Mouse (Mus musculus) ovary, postnatal 14 days (tissue): Measurements from ENCODE around the gene Cmtm2a.
"Not testable (repeated sequence)": the region's sequence is repeated elsewhere in the genome, so short reads cannot be mapped to it uniquely, and the experiment has no call there.

ENCODE experiments used
- DNase-seq: peaks from one replicate; pipeline ENCODE4 v3.0.0; 2022; ENCODE audit warnings: low spot score

The Cmtm2a gene

DNA sequence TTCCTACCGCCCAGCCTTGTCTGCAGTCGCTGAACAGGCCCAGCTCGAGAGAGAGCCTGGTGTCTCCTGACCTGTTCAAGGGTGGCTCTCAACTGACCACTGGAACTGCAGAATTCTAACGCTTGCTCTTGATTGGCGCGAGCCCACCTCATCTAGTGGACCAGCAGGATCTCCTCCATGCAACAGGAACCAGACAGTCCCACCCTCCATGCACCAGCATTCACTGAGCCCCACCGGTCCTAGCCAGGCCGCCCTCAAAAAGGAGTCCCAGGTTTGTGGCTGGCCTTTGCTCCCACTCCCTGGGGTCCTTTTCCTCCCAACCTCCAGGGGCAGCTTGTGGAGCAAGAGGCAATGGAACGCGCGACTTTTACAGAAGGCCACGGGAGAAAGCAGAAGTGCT is at the start of gene Cmtm2a:
Gene Cmtm2a, minus strand, starts transcription at position 101 of the 400 bp plus-strand sequence.
- not testable (repeated sequence) for DNase-seq

DNA sequence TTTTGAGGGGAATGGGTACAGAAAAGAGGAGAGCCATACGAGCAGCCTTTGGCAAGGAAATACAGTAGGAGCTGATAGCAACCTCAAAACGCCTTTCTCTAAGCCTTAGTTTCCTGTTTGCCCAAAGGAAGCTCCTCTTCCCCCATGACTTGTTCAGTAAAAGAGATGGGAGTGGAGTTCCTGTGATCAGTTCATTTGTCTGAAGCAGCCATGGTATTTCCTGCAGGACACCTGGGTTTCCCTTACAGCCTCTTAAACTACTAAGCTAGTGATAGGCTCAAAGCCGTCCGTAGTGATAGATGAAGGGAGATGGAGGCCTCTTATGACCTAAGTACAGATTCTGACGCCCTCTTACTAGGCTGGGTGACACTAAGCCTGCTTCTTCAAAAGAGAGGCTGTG is 49.4 kb upstream of the Cmtm2a start:
- no peak for DNase-seq

DNA sequence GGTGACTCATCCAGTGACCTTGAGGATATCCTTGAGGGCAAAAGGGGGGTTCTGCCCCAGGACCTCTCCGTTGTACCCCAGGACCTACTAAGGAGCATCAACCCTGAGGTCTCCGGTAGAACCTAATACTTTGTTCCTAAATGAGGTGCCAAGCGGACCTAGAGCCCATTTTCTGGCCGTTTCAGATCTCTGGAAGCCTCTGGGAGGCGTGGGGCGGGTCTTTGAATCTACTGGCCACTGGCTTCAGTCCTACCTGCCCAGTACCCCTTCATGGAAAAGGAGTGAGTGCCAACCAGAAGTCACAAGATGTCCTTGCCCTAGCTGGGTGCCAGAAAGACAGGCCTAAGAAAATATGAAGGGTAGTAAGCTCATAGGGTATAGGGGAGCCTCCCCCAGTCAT is 48.7 kb upstream of the Cmtm2a start:
- DNase-seq, result no peak

DNA sequence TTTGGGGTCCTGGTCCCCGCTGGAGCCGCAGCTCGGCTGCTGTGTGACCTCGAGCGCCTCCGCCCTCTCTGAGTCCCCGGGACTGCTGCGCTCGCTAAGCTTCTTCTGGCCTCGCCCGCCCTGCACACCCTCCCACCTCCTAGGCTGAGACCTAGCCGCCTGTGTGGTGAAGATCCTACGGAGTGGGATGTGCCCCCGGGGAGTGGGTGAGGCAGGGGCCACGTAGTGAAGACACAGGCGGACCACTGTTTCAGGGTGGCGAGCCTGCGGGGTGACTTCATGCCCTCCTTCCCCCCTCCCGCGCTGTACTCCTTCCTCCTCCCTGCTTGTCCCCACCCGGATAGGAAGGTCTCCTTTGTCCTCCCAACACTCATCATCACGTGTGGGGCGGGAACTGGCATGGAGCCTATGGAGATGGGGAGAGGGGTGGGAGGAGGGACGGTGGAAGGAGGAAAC is 48.2 kb upstream of the Cmtm2a start:
- peak; percentile 61 for DNase-seq

DNA sequence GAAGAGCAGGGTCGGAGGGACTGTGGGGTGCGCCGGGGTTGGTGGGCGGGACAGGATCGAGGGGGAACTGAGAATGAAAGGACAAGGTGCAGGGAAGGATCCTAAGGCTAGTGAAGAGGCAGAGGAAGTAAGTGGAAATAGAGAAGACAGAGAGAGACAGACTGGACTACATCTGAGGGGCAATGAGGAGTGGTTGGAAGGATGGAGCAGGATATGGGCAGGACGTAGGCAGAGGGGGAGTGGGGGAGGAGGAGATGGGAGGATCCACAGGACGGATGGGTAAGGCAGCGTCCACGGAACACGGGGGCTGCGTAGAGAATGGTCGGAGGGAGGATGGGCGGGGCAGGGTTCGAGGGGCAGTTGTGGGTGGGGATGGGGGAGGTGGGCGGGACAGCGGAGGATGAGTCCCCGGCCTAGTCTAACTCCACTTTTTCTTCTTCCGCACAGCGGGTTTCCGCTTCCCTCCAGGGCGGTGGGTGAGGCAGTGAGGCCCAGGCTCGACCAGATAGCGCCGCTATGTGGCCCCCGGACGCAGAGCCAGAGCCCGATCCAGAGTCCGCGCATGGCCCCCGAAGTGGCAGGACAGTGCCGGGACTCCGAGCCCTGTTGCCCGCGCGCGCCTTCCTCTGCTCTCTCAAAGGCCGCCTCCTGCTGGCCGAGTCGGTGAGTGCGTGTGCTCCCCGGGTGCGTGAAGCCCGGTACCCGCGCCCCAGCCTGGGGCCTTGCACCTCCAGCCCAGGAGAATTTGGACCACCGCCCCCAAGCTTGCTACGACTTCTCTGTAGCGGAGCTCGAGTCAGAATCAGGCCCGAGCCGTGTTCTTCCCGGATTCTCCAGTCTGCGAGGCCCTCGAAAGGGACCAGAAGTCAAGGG is 47.5 kb upstream of the Cmtm2a start:
- DNase-seq, result peak; percentile 66

DNA sequence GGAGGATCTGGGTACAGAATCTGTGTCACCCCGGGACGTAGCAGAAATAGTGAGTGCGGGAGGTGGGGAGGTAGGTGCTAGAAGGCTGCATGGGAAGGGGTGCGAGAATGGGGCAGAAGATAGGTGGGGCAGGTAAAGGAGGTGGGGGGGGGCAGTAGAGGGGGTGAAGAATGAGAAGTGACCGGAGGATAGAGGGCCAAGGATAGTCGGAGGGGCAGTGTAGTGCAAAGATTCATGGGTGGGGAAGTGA is 46.9 kb upstream of the Cmtm2a start:
- DNase-seq, result no peak

DNA sequence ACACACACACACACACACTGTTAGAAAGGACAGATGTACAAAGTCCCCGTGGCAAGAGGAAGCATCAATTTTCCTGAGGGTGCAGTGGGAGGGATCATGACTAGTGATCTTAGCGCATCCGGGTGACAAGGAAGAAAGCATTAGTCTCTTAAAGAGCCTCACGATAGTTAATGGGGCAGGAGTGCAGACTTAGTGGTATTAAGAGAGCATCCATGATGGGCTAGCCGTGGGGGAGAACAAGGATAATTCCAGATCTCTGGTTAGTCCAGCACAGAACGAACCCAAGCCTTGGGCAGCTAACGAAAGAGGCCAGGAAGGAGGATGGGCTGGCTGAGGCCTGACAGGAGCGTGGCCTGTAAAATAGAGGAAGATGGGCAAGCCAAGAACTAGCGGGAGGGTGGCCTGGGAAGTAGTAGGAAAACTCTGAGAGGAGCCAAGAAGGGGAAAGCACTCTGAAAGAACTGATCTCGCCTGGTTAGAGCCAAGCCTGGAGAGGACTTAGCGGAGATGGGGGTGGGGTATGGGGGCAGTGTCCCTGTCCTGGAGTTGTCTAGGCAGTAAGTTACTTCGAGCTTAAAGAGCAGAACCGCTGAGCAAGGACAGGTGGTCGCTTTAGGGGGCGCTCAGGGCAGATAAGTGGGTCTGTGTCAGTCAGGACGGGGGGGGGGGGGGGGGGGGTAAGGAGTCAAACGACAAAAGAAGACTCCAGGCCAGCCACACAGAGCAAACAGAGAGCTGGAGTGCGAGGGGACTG is 46.4 kb upstream of the Cmtm2a start, which contains the start of gene Cmtm3:
Gene Cmtm3, plus strand, starts transcription at position 182 of the 754 bp plus-strand sequence.
- DNase-seq, result peak; percentile 36

DNA sequence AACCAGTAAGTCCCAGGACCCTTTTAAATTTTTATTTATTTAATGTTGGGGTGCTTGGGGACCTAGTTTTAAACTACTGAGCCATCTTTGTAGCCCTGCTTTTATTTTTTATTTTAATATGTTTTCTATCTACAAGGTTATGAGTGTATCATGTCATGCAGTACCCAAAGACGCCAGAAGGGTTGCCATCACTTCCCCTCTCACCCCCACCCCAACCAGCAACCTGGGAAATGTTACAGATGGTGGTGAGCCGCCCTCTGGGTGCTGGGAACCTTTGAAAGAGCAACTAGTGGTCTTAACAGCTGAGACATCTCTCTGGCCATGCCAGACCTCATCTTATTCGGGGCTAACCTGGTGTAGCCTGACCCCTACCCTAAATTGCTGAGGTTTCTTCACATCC is 44.9 kb upstream of the Cmtm2a start:
- DNase-seq, result no peak

DNA sequence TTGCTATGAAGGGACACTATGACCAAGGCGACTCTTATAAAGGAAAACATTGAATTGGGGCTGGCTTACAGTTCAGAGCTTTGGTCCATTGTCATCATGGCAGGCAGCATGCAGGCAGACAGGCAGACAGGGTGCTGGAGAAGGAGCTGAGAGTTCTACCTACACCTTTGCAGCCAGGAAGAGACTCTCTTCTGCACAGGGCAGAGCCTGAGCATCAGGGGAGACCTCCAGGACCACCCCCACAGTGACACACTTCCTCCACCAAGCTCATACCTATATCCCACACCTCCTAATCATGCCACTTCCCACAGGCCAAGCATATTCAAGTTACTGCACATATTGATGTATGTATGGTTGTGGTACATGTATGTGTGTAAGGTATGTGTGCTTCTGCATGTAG is 43.8 kb upstream of the Cmtm2a start:
- DNase-seq, result no peak

DNA sequence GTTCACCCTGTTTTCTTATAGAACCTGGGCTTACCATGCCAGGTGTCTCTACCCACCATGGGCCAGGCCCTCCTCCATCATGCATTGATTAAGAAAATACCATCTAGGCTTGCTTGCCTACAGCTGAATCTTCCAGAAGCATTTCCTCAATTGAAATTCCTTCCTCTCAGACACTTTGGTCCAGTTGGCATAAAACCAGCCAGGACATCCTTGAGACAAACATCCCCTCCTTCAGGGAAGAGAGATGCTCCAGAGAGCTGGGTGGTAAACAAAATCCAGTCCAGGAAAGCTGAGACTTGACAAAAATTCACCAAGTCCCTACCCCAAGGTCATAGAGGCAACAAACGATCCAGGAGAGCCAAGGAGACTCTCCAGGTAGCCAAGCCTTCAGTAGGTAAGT is 41.2 kb upstream of the Cmtm2a start:
- DNase-seq, result no peak

DNA sequence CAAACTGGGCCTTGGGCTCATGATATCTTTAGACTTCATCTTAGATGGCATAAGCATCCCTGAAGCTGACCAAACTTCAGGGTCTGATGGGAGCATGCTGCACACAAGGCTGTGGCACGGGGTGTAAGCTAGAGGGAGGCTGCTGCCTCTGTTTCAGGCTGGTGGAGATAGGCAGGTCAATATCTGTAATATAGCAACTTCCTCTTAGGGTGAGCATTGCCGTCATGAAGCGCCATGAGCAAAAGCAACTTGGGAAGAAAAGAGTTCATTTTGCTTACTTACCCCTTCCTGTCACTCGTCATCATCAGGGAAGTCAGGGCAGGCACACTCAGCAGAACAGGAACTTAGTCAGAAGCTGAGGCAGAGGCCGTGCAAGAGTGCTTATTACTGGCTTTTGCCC is 40.8 kb upstream of the Cmtm2a start:
- DNase-seq, result no peak

DNA sequence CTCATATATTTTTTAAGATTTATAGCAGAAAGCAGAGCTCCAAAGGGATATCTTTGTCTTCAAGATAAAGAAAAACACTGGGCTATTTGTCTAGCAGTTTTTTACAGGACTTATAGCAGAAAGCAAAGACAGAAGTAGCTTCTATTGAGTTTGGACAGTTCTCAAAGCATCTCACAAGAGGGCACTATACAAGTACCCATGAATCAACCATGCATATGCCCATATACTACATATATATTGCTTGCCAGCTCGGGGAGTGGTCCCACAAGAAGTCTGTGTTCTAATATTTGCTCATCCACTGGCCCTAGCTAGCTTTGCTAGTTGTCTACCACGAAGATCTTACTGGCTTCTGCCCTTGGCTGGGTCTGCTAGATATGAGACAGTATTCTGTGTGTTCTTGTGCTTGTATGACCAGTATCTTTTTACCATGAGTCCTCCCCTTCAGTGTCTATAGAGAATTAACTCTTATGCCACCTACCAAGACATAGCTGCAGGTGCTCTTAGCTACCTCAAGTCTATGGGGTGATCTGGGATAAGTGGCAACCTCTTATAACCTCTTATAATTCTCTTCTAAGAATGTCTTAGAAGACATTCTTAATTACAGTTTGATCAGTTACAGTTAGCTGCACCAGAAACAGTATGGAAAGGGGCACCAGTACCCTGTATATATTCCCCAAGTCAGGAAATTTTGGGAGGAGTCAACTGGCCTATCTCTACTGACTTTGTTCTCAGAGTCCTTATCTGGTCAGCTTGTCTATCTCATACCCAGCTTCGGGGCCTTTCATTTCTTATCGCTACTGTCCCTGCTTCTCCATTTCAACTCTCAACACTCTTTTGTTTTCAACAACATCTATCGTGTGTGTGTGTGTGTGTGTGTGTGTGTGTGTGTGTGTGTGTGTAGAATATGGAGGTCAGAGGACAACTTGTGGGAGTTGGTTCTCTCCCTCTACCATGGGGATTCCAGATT is 40.0 kb upstream of the Cmtm2a start:
- no peak for DNase-seq

DNA sequence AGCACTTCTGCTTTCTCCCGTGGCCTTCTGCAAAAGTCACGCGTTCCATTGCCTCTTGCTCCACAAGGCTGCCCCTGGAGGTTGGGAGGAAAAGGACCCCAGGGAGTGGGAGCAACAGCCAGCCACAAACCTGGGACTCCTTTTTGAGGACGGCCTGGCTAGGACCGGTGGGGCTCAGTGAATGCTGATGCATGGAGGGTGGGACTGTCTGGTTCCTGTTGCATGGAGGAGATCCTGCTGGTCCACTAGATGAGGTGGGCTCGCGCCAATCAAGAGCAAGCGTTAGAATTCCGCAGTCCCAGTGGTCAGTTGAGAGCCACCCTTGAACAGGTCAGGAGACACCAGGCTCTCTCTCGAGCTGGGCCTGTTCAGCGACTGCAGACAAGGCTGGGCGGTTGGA is 28.9 kb upstream of the Cmtm2a start, which contains the start of gene Cmtm2b:
Gene Cmtm2b, plus strand, starts transcription at position 301 of the 400 bp plus-strand sequence.
- not testable (repeated sequence) for DNase-seq

DNA sequence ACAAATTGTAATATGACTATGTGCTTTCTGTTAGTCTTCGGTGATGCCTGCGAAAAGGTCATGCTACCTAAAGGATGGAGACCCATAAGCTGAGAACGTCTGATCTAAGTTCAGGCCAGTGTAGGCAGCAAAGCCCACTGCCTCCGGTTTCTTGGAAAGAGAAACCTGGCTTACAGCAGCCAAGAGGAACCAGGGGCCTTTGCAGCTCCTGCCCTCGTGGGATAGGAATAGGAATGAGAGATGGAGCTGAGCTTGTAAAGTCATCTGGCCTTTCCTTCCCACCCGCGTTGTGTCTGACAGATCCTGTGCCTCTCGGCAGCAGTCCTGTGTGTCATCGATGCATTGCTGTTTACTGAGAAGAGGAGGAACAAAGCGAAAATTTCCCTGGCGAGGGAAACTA is 28.3 kb upstream of the Cmtm2a start, which contains the start of gene Gm11020:
Gene Gm11020, plus strand, starts transcription at position 301 of the 400 bp plus-strand sequence.
- not testable (repeated sequence) for DNase-seq

DNA sequence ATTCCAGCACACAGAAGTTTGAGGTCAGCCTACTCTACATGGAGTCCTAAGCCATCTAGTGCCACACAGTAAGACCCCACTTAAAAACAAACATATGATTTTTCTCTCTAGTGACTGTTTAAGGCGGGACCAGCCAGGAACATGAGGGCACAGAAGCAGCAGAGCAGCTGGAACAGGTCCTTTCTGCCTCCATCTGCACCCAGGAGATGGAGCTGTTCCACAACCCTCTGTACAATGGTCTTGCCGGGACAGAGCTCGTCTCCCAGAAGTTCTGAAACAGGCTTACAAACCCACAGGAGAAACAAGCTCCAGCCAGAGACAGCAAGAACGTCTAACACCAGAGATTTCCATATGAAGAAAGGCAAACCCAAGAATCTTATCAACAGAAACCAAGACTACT is 20.3 kb upstream of the Cmtm2a start:
- no peak for DNase-seq

DNA sequence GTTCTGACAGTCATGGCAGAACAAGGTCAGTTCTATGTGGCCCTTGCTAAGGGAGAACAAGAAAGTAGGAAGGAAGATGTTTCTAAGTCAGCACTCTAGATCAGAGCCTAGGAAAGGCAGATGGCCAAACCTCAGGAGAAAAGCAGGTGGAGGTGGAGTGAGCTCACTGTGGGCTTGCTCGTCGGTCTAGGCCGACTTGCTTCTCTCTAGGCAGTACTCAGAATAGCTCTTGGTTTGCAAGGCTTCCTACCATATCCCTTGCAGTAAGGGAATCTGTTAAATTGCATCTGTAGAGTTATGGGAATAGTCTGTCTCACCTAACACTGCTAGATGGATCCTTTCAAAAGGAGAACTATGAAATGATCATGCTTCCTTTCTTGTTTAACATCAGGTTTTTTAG is 19.0 kb upstream of the Cmtm2a start:
- DNase-seq, result not testable (repeated sequence)

DNA sequence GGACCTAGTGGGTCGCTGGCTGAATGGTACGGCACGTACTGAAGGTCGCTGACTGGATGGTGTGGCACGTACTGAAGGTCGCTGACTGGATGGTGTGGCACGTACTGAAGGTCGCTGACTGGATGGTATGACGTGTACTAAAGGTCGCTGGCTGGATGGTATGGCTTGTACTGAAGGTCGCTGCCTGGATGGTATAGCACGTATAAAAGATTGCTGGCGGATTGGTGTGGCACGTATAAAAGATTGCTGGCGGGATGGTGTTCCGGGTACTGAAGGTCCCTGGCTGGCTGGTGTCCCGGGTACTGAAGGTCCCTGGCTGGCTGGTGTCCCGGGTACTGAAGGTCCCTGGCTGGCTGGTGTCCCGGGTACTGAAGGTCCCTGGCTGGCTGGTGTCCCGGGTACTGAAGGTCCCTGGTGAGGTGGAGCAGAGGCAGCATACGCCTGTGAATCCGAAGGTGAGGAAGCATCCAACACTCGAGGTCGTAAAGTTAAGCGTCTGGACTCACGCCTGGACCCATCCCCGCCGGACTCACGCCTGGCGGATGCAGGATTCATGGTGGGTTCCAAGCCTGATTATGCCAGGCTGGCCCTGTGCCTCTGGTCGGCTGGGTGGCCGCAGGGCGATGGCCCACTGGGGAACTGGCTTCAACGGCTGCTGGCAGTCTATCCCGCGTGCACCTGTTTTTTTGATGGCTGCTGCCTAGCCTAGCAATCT is 16.6 kb upstream of the Cmtm2a start, which contains the start of the genes Gm45711 and Cmtm1:
Gene Gm45711, minus strand, starts transcription at position 641 of the 715 bp plus-strand sequence.
Gene Cmtm1, minus strand, starts transcription at position 705 of the 715 bp plus-strand sequence.
- DNase-seq, result not testable (repeated sequence)

DNA sequence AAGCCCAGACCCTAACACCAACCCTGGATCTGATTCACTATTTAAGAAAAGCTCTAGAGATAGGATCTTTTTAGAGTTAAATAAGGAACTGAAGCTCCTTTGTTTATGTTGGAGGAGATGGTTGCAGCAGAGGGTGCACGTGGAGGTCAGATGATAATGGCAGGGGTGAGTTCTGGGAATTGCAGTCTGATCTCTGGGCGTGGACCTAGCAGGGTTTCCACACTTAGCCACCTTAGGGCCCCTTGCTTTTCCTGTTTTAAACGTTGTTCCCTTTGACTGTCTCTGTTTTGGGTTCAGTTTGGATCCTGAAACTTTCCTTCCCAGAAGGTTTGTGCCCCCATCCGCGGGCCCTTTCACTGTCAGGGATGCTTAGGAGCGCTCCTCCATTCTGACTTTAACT is 15.4 kb upstream of the Cmtm2a start:
- DNase-seq, result not testable (repeated sequence)

DNA sequence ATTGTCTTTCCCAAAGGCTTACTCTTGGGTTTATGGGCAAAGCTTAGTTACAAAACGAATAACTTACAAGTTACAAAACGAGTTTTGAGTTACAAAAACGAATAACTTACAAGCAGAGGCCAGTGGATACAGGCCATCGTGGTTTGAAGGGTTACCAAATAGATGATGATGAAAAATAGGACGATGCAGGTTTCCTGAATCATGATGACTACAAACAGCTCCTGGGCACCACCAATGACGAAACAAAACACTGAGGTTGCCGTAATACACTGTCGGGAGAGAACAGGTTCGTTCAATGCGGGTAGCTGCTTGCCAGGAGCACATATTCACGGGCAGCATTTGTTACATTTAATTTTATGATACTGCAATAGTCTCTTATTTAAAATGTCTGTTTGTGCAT is 12.0 kb upstream of the Cmtm2a start:
- DNase-seq, result no peak

DNA sequence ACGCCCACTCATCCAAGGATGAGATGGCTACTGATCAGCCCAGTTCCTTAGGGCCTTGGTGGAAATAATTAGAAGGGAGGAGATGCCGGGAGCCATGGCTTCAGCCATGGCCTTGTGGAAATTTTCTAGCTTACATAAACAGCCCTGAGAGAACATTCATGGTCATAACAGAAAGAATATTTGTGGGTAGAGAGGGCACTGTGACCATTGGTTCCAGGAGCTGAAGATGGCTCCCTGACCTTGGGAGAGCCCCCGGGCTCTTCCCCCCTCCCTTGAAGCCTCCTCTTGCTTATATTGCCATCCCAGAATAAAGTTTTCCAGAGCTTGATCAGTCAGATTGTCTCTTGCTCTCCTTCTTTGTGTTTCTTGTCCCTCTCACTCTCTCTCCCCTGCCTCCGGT is 9.6 kb upstream of the Cmtm2a start:
- not testable (repeated sequence) for DNase-seq

DNA sequence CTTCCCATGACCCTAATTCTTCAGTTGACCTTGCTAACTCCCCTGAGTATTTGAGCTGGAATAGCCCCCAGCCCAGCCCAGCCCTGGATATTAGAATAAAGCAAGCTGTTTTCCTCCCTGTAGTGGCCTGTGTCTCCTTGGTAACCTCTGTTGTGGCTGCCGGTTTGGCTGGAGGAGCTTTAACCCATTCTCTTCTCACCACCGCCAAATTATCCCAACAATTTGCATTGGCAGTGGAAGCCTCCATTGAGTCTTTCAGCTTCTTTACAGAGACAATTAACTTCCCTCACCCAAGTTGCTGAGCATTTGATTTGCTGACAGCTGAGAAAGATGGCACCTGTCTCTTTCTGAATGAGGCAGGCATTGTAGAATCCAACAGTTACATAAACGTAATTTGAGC is 8.6 kb upstream of the Cmtm2a start:
- not testable (repeated sequence) for DNase-seq
